Mouse (Mus musculus) limb, embryonic 12.5 days (tissue): Measurements from ENCODE around the gene Ctf2. TPM values are rescaled to one million over a fixed set of nuclear protein-coding genes. Genes with fewer than 3 reads are reported as not detected.
A peak's percentile ranks its signal among the peaks of the same experiment; 100 is the strongest.

Experiments used
- ATAC-seq: fragments of 200-750 bp; cut with Nextera tagmentation; 2 replicates; pipeline ENCODE4 v1.8.0; 2017; ENCODE audit warnings: low read depth, moderate TSS enrichment; ENCODE audit not compliant: insufficient number of reproducible peaks, insufficient read depth, low FRiP score, low TSS enrichment
- H3K27ac ChIP-seq: fragments of 300-500 bp; sonication (generic); 2 replicates; pipeline ENCODE4 v1.5.1; 2016; ENCODE audit warnings: mild to moderate bottlenecking, moderate library complexity
- H3K27me3 ChIP-seq: fragments of 300-500 bp; sonication (generic); 2 replicates; pipeline ENCODE4 v1.6.1; 2016; ENCODE audit warnings: mild to moderate bottlenecking, moderate library complexity
- H3K36me3 ChIP-seq: fragments of 300-500 bp; sonication (generic); 2 replicates; pipeline ENCODE4 v1.6.1; 2016; ENCODE audit warnings: mild to moderate bottlenecking, moderate library complexity
- H3K4me1 ChIP-seq: fragments of 300-500 bp; sonication (generic); replicated peaks from 2 replicates; pipeline ENCODE4 v1.6.1; 2016
- H3K4me2 ChIP-seq: fragments of 300-500 bp; sonication (generic); 2 replicates; pipeline ENCODE4 v1.6.1; 2016; ENCODE audit warnings: mild to moderate bottlenecking, moderate library complexity
- H3K4me3 ChIP-seq: fragments of 300-500 bp; sonication (generic); replicated peaks from 2 replicates; pipeline ENCODE4 v1.5.1; 2016; ENCODE audit warnings: mild to moderate bottlenecking
- H3K9ac ChIP-seq: fragments of 300-500 bp; sonication (generic); replicated peaks from 2 replicates; pipeline ENCODE4 v1.6.1; 2016; ENCODE audit warnings: mild to moderate bottlenecking, moderate library complexity
- H3K9me3 ChIP-seq: fragments of 300-500 bp; sonication (generic); 2 replicates; pipeline ENCODE4 v1.6.1; 2016; ENCODE audit warnings: mild to moderate bottlenecking, moderate library complexity
- WGBS: fragments of 180-500 bp; shearing (Covaris S2); methylation state at CpG from one replicate; pipeline ENCODE4 v1.1.7; 2016; 5-methylcytosine and 5-hydroxymethylcytosine counted together
- polyA plus RNA-seq: library from polyadenylated mRNA; unstranded; fragments of >200 nt; fragmentation: Nextera tagmentation; extraction: Ambion mirVana; gene quantifications from 2 replicates; pipeline ENCODE4 v1.2.1, GENCODE M21; 2016

Ctf2 gene
- polyA plus RNA-seq, 1 experiment from 2014 or later, result 0.60 TPM

DNA sequence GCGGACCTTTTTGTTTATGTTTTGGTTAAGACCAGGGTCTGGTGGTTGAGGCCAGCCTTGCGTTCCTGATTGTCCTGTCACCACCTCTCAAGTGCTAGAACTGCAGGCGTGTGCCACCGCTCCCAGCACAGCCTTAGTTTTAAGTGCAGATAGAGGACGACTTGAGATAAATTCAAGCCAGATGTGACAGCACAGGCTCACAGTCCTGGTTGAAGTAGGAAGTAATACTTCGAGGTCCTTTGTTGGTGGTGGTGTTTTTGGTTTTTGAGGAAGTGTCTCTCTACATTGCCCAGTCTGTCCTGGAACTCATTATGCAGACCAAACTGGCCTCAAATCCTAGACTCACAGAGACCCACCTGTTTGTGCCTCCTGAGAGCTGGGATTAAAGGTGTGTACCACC, 27.8 kb upstream of the Ctf2 start:
- Histone ChIP-seq H3K4me3 (no peak overlapping the region), H3K9ac (no peak overlapping the region), H3K27ac (0 out of 2 replicates have a peak overlapping the region, but pooled peaks have one; percentile 56), H3K4me2 (no peak overlapping the region), H3K4me1 (peaks cover 23% of the 10 kb centered on the region), H3K9me3 (no peaks in the 10 kb centered on the region), H3K36me3 (peaks cover 96% of the 10 kb centered on the region), H3K27me3 (no peaks in the 10 kb centered on the region)
- 23% methylated on average over 6 of the region's 6 CpGs for WGBS
- no peak for ATAC-seq

DNA sequence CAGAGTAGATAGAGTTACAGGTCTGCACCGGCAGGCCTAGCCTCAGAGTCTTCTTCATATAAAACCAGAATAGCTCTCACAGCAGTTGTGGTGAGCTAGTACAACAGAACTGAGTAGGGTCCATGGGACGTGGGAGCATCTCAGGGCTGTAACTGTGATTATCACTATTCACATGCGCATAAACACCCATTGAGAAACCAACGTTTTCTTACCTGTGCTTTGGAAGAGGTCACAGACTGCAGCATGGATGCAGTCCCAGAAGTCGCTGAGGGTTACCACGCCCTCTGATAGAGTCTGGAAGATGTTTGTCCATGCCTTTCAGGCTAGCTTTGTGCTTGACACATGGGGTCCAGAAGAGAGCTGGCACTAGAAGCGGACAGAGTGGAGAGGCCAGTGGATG, 21.8 kb upstream of the Ctf2 start:
- H3K4me2 ChIP-seq, result no peak overlapping the region
- H3K9me3 ChIP-seq, result no peaks in the 10 kb centered on the region
- H3K27ac ChIP-seq, result no peak overlapping the region
- H3K4me1 ChIP-seq, result peaks cover 12% of the 10 kb centered on the region
- no peaks in the 10 kb centered on the region for H3K27me3 ChIP-seq
- WGBS, result 90% methylated on average over 7 of the region's 7 CpGs
- ATAC-seq, result no peak
- H3K36me3 ChIP-seq, result peaks cover 100% of the 10 kb centered on the region
- H3K9ac ChIP-seq, result no peak overlapping the region
- H3K4me3 ChIP-seq, result no peak overlapping the region

DNA sequence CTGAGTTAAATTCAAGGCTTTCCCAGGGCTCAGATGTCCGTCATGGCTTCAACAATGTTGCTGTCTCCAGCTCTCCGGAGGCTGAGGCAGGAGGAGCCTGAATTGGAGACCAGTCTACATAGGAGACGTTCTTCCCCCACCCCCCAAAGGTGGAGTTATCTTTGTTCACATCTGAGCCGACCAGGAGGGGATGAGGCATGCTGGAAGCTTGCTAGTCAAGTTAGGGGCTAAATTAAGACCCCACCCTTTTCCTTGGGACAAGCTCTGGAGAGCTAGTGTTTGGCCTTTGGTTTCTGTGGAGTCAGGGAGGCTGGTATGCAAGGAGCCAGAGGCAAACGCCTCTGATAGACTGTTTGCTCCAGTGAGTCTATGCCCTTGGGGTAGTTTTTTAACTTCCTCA, 21.2 kb upstream of the Ctf2 start:
- no peak overlapping the region for H3K9ac ChIP-seq
- H3K27ac ChIP-seq, result no peak overlapping the region
- 82% methylated on average over 5 of the region's 5 CpGs for WGBS
- H3K4me3 ChIP-seq, result no peak overlapping the region
- no peak for ATAC-seq
- peaks cover 100% of the 10 kb centered on the region for H3K36me3 ChIP-seq
- peaks cover 13% of the 10 kb centered on the region for H3K4me1 ChIP-seq
- H3K27me3 ChIP-seq, result no peaks in the 10 kb centered on the region
- no peaks in the 10 kb centered on the region for H3K9me3 ChIP-seq
- no peak overlapping the region for H3K4me2 ChIP-seq

DNA sequence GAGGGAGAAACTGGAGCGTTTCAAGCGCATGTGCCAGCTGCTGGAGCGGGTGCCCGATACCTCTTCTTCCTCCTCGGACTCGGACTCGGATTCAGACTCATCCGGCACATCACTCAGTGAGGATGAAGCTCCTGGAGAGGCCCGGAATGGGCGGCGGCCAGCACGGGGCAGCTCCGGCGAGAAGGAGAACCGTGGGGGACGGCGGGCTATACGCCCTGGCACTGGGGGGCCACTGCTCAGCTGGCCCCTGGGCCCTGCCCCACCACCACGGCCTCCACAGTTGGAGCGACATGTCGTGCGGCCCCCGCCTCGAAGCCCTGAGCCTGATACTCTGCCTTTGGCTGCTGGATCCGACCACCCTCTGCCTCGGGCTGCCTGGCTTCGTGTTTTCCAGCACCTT, 20.1 kb upstream of the Ctf2 start:
- no peak for ATAC-seq
- H3K36me3 ChIP-seq, result peaks cover 92% of the 10 kb centered on the region
- H3K4me1 ChIP-seq, result peaks cover 23% of the 10 kb centered on the region
- H3K27me3 ChIP-seq, result no peaks in the 10 kb centered on the region
- H3K4me2 ChIP-seq, result no peak overlapping the region
- H3K27ac ChIP-seq, result no peak overlapping the region
- no peak overlapping the region for H3K9ac ChIP-seq
- WGBS, result 95% methylated on average over 27 of the region's 27 CpGs
- H3K4me3 ChIP-seq, result no peak overlapping the region
- H3K9me3 ChIP-seq, result no peaks in the 10 kb centered on the region

DNA sequence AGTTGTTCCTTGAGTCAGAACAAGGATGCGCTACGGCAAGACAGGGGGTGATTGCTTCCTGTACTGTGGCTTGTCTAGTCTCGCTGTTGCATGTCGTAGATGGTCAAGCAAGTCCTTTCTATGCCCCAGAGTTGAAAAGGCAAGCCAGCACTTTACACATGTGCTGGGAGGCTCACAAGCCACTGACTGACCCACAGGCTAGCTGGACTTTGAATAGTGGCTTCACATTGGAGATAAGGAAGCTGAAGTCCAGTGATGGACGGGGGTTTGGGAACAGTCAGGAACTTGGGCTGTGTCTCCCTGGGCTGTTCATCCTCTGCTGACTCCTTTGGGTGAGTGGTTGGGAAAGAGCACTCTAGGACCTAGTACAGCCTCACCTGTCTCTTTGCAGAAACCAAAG, 19.7 kb upstream of the Ctf2 start:
- Histone ChIP-seq H3K9ac (no peak overlapping the region), H3K36me3 (peaks cover 88% of the 10 kb centered on the region), H3K4me3 (no peak overlapping the region), H3K27me3 (no peaks in the 10 kb centered on the region), H3K4me1 (peaks cover 23% of the 10 kb centered on the region), H3K4me2 (no peak overlapping the region), H3K9me3 (no peaks in the 10 kb centered on the region), H3K27ac (no peak overlapping the region)
- no peak for ATAC-seq
- WGBS, result 93% methylated on average over 5 of the region's 5 CpGs

DNA sequence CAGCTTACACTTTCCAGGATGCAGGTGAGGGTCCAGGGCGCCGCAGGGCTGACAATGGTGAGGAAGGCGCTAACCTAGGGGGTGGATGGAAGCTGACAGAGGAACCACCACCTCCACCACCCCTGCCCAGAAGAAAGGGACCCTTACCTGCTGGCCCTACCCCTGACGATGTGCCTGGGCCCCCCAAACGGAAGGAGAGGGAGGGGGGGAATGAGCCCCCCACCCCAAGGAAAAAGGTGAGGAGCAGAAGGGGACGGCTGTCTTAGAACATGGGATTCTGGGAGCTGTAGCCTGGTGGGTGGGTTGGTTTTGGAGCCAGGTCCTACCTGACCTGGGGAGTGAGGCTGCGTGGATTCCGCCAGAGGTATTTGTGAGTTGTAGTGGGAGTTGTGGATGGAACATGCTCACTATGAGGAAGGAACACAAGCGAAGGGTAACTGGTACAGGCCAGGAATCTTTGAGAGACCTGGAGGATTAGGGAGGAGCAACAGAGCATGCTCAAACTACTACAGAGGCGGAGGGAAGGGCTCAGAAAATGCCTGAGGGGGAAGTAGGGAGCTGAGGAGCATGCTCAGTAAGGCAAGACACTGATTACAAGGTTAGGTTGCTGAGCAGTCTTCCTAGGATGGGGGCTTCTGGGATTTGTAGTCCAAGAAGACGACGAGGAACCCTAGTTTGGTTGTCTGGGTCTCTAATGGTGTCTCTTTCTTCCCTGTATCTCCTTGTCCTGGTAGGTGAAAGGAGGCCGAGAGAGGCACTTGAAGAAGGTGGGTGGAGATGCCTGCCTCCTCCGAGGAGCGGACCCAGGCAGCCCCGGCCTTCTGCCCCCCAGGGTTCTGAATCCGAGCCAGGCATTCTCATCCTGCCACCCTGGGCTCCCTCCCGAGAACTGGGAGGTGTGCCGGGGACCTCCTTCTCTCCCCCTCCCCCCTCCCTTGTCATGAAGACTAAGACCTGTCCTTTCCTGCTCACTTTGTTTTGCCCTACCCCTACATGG, 18.5 kb upstream of the Ctf2 start:
- Histone ChIP-seq H3K4me3 (no peak overlapping the region), H3K4me2 (no peak overlapping the region), H3K9ac (no peak overlapping the region), H3K27me3 (no peaks in the 10 kb centered on the region), H3K4me1 (peaks cover 15% of the 10 kb centered on the region), H3K27ac (no peak overlapping the region), H3K9me3 (no peaks in the 10 kb centered on the region), H3K36me3 (peaks cover 76% of the 10 kb centered on the region)
- no peak for ATAC-seq
- WGBS, result 93% methylated on average over 19 of the region's 19 CpGs

DNA sequence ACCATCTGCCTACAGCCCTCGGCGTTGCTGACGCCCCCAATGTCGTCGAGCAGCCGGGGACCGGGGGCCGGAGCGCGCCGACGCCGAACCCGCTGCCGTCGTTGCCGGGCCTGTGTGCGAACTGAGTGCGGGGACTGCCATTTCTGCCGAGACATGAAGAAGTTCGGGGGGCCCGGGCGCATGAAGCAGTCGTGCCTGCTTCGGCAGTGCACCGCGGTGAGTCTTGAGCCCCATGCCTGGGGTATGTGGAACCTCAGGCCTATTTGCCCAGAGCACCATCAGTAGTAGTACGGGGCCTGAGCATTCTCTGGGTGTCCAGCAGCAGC, 16.2 kb upstream of the Ctf2 start:
- Histone ChIP-seq H3K4me1 (peaks cover 22% of the 10 kb centered on the region), H3K27ac (0 out of 2 replicates have a peak overlapping the region, but pooled peaks have one; percentile 93), H3K36me3 (peaks cover 54% of the 10 kb centered on the region), H3K9me3 (no peaks in the 10 kb centered on the region), H3K4me2 (peak overlapping the region; percentile 74), H3K4me3 (peak overlapping the region; percentile 92; the same call in 1 of the 2 replicates), H3K9ac (peak overlapping the region; percentile 92; the same call in 1 of the 2 replicates), H3K27me3 (no peaks in the 10 kb centered on the region)
- no peak for ATAC-seq
- WGBS, result 93% methylated on average over 28 of the region's 28 CpGs

DNA sequence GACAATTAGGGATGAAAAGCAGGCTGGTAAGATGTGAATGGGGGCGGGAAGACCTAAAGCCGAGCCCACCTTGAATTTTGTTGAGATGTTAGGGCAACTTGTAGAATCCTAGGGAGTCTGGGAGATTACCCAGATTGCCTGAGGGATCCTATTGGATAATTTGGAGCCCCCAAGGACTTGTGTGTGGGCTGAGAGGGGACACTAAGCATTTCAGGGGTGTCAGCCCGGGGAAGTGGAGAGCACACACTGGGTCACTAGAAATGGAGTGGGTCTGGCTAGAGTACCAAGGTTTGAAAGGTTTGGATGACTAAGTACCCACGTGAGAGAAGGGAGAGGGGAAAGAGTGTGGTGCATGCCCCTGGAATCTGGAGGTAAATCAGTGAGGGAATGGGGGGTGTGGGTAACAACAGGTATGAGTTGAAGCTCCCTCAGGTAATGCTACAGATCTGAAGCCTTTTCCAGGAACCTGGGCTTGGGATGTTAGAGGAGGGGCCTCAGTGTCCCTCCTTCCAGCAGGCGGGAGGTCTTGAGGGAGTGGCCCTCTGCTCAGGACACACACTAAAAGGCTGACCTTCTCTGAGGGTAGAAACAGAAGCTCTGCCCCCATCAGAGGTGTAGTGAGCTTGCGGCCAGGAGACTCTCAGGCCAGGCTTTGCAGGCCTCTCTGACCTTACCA, 15.7 kb upstream of the Ctf2 start:
- Histone ChIP-seq H3K27me3 (no peaks in the 10 kb centered on the region), H3K4me3 (peak overlapping the region; percentile 92), H3K4me2 (peak overlapping the region; percentile 74), H3K36me3 (peaks cover 49% of the 10 kb centered on the region), H3K9me3 (no peaks in the 10 kb centered on the region), H3K27ac (peak overlapping the region; percentile 93), H3K9ac (peak overlapping the region; percentile 92), H3K4me1 (peaks cover 20% of the 10 kb centered on the region)
- WGBS, result 33% methylated on average over 6 of the region's 6 CpGs
- no peak for ATAC-seq

DNA sequence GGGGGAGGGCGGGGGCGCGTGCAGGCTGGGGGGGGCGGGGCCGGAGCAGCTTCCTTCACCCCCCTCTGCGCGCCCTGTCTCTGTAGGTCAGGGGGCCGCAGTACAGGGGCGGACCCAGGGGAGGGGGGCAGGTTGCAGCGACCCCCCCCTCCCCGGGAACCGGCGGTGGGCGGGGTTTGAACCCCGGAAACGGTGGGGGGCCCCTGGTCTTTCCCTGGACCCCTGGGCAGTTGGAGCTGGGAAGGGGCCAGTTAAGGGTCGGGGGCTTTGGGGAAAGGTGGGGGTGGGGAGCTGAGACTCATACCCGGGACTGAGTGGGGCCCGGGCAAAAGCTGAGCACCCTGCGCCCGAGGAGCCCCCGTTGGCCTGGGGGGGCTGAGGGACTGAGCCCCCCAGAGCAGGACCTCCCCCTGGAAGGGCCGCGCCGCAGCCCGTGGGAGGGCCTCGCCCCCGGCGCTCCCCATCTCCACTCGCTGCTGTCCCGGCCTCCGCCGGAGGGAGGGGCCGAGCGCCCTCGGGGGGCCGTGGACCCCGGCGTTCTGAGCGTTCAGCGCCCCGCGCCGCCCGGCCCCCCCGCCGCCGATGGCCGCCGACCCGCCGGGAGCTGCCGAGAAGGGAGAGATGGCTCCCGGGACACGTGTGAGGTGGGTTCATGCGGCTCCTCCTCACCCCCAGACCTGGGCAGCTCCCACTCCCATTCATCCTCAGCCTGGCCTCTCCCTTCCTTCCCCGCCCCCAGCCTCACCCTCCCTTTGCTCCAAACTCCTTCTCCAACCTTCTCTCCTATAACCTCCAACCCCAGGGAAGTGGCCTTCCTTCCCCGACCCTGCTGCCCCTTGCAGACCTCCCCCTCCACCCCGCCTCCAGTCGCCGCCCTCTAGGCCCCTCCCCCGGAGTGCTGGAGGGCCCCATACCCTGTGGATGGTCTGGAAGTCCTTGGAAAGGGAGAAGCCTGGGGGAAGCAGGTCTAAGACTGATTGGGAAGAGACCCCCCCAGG, 14.8 kb upstream of the Ctf2 start:
- WGBS, result under 1% methylated on average over 43 of the region's 62 CpGs
- Histone ChIP-seq H3K9ac (peak overlapping the region; percentile 92), H3K4me1 (peaks cover 19% of the 10 kb centered on the region), H3K4me3 (peak overlapping the region; percentile 92), H3K36me3 (peaks cover 40% of the 10 kb centered on the region), H3K27ac (peak overlapping the region; percentile 93), H3K4me2 (peak overlapping the region; percentile 74), H3K27me3 (no peaks in the 10 kb centered on the region), H3K9me3 (no peaks in the 10 kb centered on the region)
- peak; percentile 2; the same call in 1 of the 2 replicates for ATAC-seq

DNA sequence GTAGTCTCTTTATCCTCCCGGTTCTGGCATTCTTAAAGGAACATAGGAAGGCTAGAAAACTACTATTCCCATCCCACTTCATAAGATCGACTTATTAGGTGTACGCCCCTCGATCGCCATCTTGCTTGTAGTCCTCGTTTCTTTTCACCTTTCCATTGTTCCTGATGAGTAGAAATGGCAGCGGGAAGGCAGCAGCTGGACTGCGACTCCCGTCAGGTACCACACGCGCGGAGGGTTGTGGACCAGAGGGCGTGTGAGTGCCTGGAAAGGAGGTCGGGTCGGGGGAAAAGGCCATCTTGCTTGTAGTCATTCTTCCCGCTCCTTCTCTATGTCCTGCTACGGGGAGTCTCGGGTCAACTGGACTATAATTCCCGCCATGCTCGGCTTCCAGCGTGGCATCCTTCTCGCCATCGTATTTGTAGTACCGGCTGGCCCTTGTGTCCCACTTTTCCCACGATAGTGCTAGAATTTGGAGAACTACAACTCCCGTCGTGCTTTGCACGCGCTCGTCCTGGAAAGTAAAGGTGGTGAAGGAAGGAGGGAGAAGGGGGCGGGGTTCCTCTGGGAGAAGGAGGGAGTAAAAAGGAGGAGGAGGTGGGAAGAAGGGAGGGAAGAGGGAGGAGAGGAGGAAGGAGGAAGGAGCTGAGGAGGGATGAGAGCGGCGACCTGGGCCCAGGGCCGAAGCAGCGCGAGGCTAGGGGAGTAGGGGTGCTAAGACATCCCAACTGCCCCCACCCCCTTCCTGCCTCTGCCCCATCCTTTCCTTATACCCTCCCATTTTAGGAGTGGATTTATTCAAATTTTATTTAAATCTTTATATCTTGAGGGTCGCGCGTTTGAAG, 13.9 kb upstream of the Ctf2 start:
- H3K4me1 ChIP-seq, result peaks cover 19% of the 10 kb centered on the region
- peaks cover 30% of the 10 kb centered on the region for H3K36me3 ChIP-seq
- peak overlapping the region; percentile 92 for H3K4me3 ChIP-seq
- peak; percentile 90 for ATAC-seq
- peak overlapping the region; percentile 92 for H3K9ac ChIP-seq
- 0% methylated on average over 39 of the region's 39 CpGs for WGBS
- no peaks in the 10 kb centered on the region for H3K27me3 ChIP-seq
- H3K27ac ChIP-seq, result peak overlapping the region; percentile 93
- H3K4me2 ChIP-seq, result peak overlapping the region; percentile 74
- H3K9me3 ChIP-seq, result no peaks in the 10 kb centered on the region
